Mouse (Mus musculus): ENCODE data around the gene Rhot2.

DNA sequence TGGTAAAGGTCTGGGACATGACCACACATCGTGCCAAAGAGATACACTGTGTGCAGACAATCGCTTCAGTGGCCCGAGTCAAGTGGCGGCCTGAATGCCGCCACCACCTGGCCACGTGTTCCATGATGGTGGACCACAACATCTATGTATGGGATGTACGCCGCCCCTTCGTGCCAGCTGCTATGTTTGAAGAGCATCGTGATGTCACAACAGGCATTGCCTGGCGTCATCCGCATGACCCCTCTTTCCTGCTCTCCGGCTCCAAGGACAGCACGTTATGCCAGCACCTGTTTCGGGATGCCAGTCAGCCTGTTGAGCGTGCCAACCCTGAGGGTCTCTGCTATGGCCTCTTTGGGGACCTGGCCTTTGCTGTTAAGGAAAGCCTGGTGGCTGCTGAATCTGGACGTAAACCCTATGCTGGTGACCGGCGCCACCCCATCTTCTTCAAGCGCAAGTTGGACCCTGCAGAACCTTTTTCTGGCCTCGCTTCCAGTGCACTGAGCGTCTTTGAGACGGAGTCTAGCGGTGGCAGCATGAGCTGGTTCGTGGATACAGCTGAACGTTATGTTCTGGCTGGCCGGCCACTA is 18.6 kb downstream of the Rhot2 start:
- no peak for TF ChIP-seq CTCF (IDR thresholded peaks at IDR 0.05; ENCODE audit: low read depth)
- TF ChIP-seq EP300 (IDR thresholded peaks at IDR 0.05; ENCODE audit: low read depth): no peak

All from liver, postnatal 0 days (tissue).